Mouse (Mus musculus): Measurements from ENCODE around the gene Gm5891.
"Not testable (repeated sequence)": the region's sequence is repeated elsewhere in the genome, so short reads cannot be mapped to it uniquely, and the experiment has no call there.

Gene Gm5891

DNA sequence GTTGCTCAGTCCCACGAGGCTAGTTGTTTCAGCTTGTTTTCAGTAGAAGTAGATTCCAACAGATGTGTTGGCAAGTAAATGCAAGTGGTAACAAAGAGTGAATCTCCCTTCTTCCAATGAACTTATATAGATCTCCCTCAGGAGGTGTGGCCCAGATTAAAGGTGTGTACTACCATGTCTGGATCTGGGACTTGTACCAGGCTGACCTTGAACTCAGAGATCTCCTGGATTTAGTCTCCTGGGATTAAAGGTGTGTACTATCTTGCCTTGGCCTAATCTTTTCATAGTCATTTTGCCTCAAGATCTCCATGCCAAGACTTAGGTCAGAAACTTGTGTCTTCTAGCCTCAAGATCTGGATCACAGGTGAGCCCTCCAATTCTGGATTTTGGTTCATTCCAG, at the start of gene Gm5891:
Gene Gm5891, minus strand, starts transcription at position 101 of the 400 bp plus-strand sequence.
- ATAC-seq (ENCODE audit: low TSS enrichment), result not testable (repeated sequence)
